Mouse (Mus musculus) small intestine, adult 2 months (tissue): Measurements from ENCODE around the gene Cops2. TPM values are rescaled to one million over a fixed set of nuclear protein-coding genes. Genes with fewer than 3 reads are reported as not detected.

Experiments
- H3K27ac ChIP-seq: fragments of 200-500 bp; 2 replicates; pipeline ENCODE4 v1.5.1; 2012; ENCODE audit warnings: low read depth, low read length, control low read depth, inconsistent platforms; ENCODE audit not compliant: insufficient read depth
- H3K27me3 ChIP-seq: fragments of 200-500 bp; 2 replicates; pipeline ENCODE4 v1.6.1; 2012; ENCODE audit warnings: mild to moderate bottlenecking, moderate library complexity, low read length, inconsistent platforms; ENCODE audit not compliant: control insufficient read depth, insufficient read depth
- H3K36me3 ChIP-seq: fragments of 200-500 bp; 2 replicates; pipeline ENCODE4 v1.6.1; 2012; ENCODE audit warnings: mild to moderate bottlenecking, low read length, control low read depth, inconsistent platforms; ENCODE audit not compliant: control insufficient read depth, insufficient read depth
- H3K4me1 ChIP-seq: fragments of 200-500 bp; 2 replicates; pipeline ENCODE4 v1.6.1; 2012; ENCODE audit warnings: low read length, inconsistent platforms, mixed read lengths; ENCODE audit not compliant: control insufficient read depth, insufficient read depth, insufficient read length
- H3K4me3 ChIP-seq: fragments of 200-500 bp; 2 replicates; pipeline ENCODE4 v1.5.1; 2012; ENCODE audit warnings: low read depth, mild to moderate bottlenecking, control low read depth, inconsistent platforms, low read length, moderate library complexity
- CTCF ChIP-seq: fragments of 200-500 bp; IDR thresholded peaks from 2 replicates; pipeline ENCODE4 v1.5.1; 2012; ENCODE audit warnings: low read depth, mild to moderate bottlenecking, control low read depth, inconsistent platforms, low read length, moderate library complexity, mixed read lengths; ENCODE audit not compliant: insufficient replicate concordance, insufficient read length; ENCODE audit errors: extremely low read depth
- POLR2A ChIP-seq: fragments of 200-500 bp; IDR thresholded peaks from 2 replicates; pipeline ENCODE4 v1.6.1; 2012; ENCODE audit warnings: low read depth, mild to moderate bottlenecking, control low read depth, inconsistent platforms, low read length, moderate library complexity
- WGBS: fragments of 180-500 bp; shearing (Covaris S2); methylation state at CpG from one replicate; pipeline ENCODE4 v1.1.7; 2018; 5-methylcytosine and 5-hydroxymethylcytosine counted together
- polyA plus RNA-seq: library from polyadenylated mRNA; depleted of rRNA; stranded (reverse); fragments of >200 nt; gene quantifications from 2 replicates; pipeline ENCODE4 v1.2.3, GENCODE M21; 2012; rRNA removed

Gene Cops2
- 0.70 and 1.3 TPM in 2 replicates for polyA plus RNA-seq

DNA sequence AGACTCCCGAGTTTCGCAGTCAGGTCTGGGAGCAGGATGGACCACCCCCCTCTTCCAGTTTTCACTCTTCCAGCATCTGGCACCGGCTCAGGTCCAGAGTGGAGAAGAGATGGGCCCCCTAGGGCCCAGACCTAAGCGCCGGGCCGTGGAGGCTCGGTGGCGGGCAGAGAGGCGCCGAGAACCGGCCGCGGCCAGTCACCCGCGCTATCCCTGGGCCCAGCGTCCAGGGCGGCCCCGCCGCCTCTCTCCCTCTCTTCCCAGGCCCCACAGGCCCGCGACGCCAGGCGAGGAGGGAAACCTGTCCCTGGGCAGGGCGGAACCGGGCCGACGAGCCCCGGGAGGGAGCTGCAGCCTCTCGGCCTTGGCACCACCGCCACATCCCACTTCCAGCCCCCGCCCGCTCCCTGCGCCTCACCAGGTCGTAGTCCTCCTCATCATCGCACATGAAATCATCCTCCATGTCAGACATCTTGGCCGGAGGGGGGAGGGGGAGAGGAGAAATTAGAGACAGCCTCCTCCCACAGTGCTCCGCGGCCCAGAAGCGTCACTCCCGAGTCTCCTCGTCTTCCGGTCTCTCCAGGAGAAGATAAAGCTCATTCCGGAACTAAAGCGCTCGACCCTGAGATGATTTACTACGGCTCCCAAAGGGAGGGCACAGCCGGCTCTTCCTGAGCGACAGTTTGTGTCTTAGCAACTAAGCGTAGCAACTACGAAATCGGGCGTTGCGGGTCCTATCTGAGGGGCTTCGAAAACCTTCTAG, at the start of gene Cops2, which contains the start of gene Galk2:
Cops2 (minus strand) TSS at position 619 of the 760 bp plus-strand sequence.
Galk2 (plus strand) TSS at position 589 of the 760 bp plus-strand sequence.
- no peaks in the 10 kb centered on the region for H3K27me3 ChIP-seq
- TF ChIP-seq POLR2A (no peak), CTCF (no peak)
- no peaks in the 10 kb centered on the region for H3K4me1 ChIP-seq
- under 1% methylated on average over 54 of the region's 54 CpGs for WGBS
- H3K27ac ChIP-seq: peak within 1 kb of the TSS; percentile 64
- H3K36me3 ChIP-seq: no peaks in the 10 kb centered on the region
- peak within 1 kb of the TSS; percentile 98 for H3K4me3 ChIP-seq

DNA sequence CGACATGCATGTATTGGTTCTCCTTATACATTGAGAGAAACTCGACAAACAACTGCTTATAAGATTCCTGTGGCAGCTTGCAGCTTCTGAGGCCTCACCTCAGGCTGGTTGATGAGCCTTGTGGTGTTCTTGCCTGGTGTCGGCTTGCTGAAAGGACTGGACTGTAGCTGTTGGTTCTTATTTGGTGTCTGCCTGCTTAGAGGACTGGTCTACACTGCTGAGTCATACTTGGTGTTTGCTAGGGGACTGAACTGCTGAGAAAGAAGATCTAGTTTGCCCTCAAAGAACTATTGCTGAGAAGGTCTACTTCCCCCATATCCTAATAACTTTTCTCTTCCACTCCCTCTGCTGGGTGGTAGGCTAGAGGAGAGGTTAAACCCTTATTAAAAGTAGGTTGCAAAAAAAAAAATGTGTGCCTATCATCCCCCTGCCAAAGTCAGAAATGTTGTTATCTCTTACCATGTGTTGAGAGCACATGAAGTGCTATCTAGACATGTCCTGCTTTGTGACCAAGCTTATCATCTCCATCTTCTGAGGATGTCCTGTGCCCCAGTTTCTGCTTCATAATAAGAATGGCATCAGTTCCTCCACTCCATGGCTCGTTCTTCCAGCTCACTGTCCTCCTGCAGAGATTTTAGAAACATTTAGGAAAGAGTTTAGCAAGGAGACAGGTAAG, 48.8 kb upstream of the Cops2 start:
- 84% methylated on average over 4 of the region's 4 CpGs for WGBS
- Histone ChIP-seq H3K27me3 (no peaks in the 10 kb centered on the region), H3K36me3 (peaks cover 6% of the 10 kb centered on the region; the same call in 1 of the 2 replicates), H3K4me1 (no peaks in the 10 kb centered on the region), H3K4me3 (no peak overlapping the region), H3K27ac (no peak overlapping the region)
- no peak for TF ChIP-seq CTCF
- no peak for TF ChIP-seq POLR2A

DNA sequence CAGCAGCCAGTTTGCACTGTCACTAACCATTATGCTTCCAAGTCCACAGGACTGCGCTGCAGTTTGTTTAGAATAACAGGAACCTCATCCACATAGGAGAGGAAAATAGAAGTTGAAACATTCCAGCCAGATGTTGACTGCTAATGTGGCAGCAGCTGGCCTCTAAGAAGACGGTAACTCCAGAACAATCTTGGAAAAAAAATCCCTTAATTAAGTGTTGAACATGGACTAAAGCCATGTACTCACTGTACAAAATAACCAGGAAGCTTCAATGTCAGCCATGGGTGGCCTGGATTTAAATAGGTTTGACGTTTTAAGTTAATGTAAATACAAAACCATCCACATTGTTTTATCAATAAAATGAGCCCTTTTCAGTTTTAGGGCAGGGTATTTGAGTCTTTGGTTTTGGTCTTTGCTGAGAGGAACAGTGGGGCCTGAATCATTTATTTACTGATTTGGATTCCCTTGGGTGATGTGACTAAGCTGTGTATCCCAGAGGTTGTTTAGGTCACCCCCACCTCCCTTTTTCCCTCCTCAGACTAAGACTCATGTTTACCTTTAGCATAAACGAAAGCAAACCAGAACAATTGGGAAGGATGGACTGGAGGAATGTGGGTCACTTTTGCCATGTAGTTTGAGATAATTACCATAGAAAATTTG, 47.6 kb upstream of the Cops2 start:
- 82% methylated on average over 4 of the region's 4 CpGs for WGBS
- Histone ChIP-seq H3K27ac (no peak overlapping the region), H3K27me3 (no peaks in the 10 kb centered on the region), H3K4me3 (no peak overlapping the region), H3K36me3 (peaks cover 6% of the 10 kb centered on the region; the same call in 1 of the 2 replicates), H3K4me1 (no peaks in the 10 kb centered on the region)
- TF ChIP-seq CTCF: no peak
- TF ChIP-seq POLR2A: no peak

DNA sequence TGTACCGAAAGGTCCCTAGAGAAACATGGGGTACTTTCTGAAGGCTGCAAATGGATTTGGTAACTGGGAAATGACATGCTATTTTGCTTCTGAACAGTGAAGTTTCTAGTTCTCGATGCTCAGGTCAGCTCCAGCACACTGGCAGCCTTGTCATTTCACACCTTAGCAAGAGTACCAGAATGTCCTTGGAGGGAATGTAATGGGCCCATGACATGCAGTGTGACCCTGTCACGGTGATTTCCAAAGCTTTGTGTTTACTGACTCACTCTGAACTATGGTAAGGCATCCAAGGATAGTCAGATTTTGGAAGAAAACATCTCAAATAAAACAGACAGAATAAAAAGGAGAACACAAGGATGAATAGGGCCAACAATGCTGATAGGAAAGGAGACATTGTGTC, 42.5 kb upstream of the Cops2 start:
- no peaks in the 10 kb centered on the region for H3K27me3 ChIP-seq
- TF ChIP-seq CTCF (no peak), POLR2A (no peak)
- WGBS: 85% methylated on average over 3 of the region's 3 CpGs

DNA sequence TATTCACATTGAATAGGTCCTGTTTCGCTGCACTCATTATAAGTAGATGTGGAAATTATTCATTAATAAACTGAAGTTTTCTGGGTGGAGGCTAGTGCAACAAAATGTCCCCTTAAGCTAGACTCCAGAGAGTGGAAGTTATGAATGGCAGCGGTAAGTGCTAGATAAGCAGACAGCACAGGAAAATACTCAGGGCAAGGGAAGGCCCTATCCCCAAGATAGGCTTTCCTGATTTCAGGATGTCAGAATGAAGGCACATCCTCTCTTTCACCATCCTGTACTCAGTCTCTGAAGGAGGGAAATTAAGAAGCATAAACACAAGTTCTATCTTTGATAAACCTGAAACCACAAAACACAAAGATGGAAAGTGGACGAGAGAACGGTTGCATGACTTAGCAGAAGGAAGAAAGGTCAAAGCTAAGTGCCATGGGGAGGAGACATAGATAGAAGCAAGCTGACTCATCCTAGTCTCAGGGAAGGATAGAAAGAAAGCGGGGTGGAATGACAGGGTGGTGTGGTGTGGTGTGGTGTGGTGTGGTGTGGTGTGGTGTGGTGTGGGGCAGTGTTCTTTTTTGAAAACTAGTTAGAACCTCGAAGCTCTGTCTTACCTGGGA, 42.0 kb upstream of the Cops2 start:
- Histone ChIP-seq H3K36me3 (peaks cover 19% of the 10 kb centered on the region; the same call in 1 of the 2 replicates), H3K4me1 (no peaks in the 10 kb centered on the region), H3K27me3 (no peaks in the 10 kb centered on the region), H3K4me3 (no peak overlapping the region), H3K27ac (no peak overlapping the region)
- no peak for TF ChIP-seq CTCF
- TF ChIP-seq POLR2A: no peak
- WGBS: 72% methylated on average over 6 of the region's 6 CpGs

More for the DNA sequence above, 42.5 kb upstream of the Cops2 start:
- no peak overlapping the region for H3K4me3 ChIP-seq
- H3K36me3 ChIP-seq: peaks cover 18% of the 10 kb centered on the region; the same call in 1 of the 2 replicates
- H3K4me1 ChIP-seq: no peaks in the 10 kb centered on the region
- H3K27ac ChIP-seq: no peak overlapping the region

DNA sequence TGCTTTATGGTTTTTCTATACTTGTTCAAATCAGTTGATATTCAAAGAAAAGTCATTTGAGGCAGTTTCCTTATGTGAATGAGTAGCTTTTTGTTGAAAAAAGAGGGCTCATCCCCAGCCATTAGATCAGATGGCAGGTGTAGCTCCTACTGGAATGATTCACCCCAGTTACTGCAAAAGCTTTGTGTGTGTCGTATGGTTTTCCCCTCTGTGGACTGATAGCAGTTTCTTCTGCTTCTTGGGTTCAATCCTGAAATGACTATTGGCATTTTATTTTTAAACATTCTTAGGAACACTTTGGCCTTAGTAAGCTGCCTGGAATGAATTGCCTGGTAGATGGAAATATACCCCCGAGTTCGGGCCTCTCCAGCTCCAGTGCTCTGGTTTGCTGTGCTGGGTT, 37.4 kb upstream of the Cops2 start:
- WGBS: 88% methylated on average over 3 of the region's 3 CpGs
- no peak overlapping the region for H3K27ac ChIP-seq
- peaks cover 14% of the 10 kb centered on the region; the same call in 1 of the 2 replicates for H3K36me3 ChIP-seq
- no peak for TF ChIP-seq POLR2A
- TF ChIP-seq CTCF: no peak
- H3K4me1 ChIP-seq: no peaks in the 10 kb centered on the region
- H3K4me3 ChIP-seq: no peak overlapping the region
- no peaks in the 10 kb centered on the region for H3K27me3 ChIP-seq
